Mouse (Mus musculus) heart, adult 2 months (tissue): ENCODE measurements around the gene Gm20388. TPM values are rescaled to one million over a fixed set of nuclear protein-coding genes. Genes with fewer than 3 reads are reported as not detected.

Experiments
- DNase-seq, 2 experiments: peaks; one replicate each; pipeline ENCODE4 v3.0.0; 2021
- H3K27ac ChIP-seq: fragments of 200-600 bp; 2 replicates; pipeline ENCODE4 v1.8.1; 2022
- H3K27me3 ChIP-seq: fragments of 200-500 bp; 2 replicates; pipeline ENCODE4 v1.6.1; 2012; ENCODE audit warnings: mild to moderate bottlenecking, low read length, inconsistent platforms, mixed read lengths; ENCODE audit not compliant: control insufficient read depth, insufficient read depth
- H3K36me3 ChIP-seq: fragments of 200-500 bp; 2 replicates; pipeline ENCODE4 v1.6.1; 2012; ENCODE audit warnings: low read length, inconsistent platforms; ENCODE audit not compliant: control insufficient read depth, insufficient read depth
- H3K4me1 ChIP-seq: fragments of 200-500 bp; 2 replicates; pipeline ENCODE4 v1.6.1; 2011; ENCODE audit warnings: low read length; ENCODE audit not compliant: control insufficient read depth, insufficient read depth
- H3K4me3 ChIP-seq: fragments of 200-600 bp; 2 replicates; pipeline ENCODE4 v1.8.1; 2022
- H3K79me2 ChIP-seq: fragments of 200-500 bp; replicated peaks from 2 replicates; pipeline ENCODE4 v1.6.1; 2012; ENCODE audit warnings: mild to moderate bottlenecking, inconsistent platforms, low read length, moderate library complexity, mixed read lengths; ENCODE audit not compliant: control insufficient read depth, insufficient read depth
- H3K9ac ChIP-seq: fragments of 200-500 bp; 2 replicates; pipeline ENCODE4 v1.6.1; 2012; ENCODE audit warnings: low read depth, mild to moderate bottlenecking, control low read depth, inconsistent platforms, low read length, mixed read lengths
- CTCF ChIP-seq: fragments of 200-600 bp; IDR thresholded peaks from 2 replicates; pipeline ENCODE4 v1.8.1; 2022; ENCODE audit warnings: antibody characterized with exemption, mild to moderate bottlenecking, moderate library complexity
- EP300 ChIP-seq: fragments of 200-500 bp; IDR thresholded peaks from 2 replicates; pipeline ENCODE4 v1.6.1; 2011; ENCODE audit warnings: low read depth, low read length, control low read depth; ENCODE audit not compliant: insufficient read depth
- POLR2A ChIP-seq: fragments of 200-500 bp; IDR thresholded peaks from 2 replicates; pipeline ENCODE4 v1.6.1; 2011; ENCODE audit warnings: mild to moderate bottlenecking, low read depth, low read length, control low read depth; ENCODE audit not compliant: insufficient read depth
- WGBS: fragments of 180-500 bp; shearing (Covaris S2); methylation state at CpG from one replicate; pipeline ENCODE4 v1.1.7; 2018; 5-methylcytosine and 5-hydroxymethylcytosine counted together
- intact Hi-C: fragments of 180-260 bp; cut with DNase I; formaldehyde crosslinking; loops from one replicate; pipeline ENCODE4 v1.15.1; 2025
- polyA plus RNA-seq: library from polyadenylated mRNA; depleted of rRNA; stranded (reverse); fragments of >200 nt; gene quantifications from 2 replicates; pipeline ENCODE4 v1.2.3, GENCODE M21; 2012
- total RNA-seq, 2 experiments: library from RNA; stranded (reverse); gene quantifications; 2 replicates each; pipeline ENCODE4 v1.2.3; 2021

The Gm20388 gene
- total and polyA plus RNA-seq, 3 experiments = 1.8 to 32.3 TPM; not detected in 1

- H3K4me3 ChIP-seq = no peak overlapping the region
- WGBS = 39% methylated on average over 1 of the region's 1 CpGs
- intact Hi-C loops = loop anchor here (2.0 kb wide), 1 partner anchor 19 kb away; no protein-coding TSS in a partner anchor
- peaks cover 9% of the 10 kb centered on the region for H3K79me2 ChIP-seq
- no peaks in the 10 kb centered on the region for H3K27me3 ChIP-seq
- H3K4me1 ChIP-seq = peaks cover 57% of the 10 kb centered on the region
- no peak overlapping the region for H3K9ac ChIP-seq
- no peak for TF ChIP-seq EP300
- peak; percentile 66 for TF ChIP-seq CTCF
- no peak for TF ChIP-seq POLR2A
- DNase-seq = no peak
- H3K36me3 ChIP-seq = peaks cover 10% of the 10 kb centered on the region
- no peak overlapping the region for H3K27ac ChIP-seq
These were observed 1711.2 kb downstream of the Gm20388 start for GRCm38 (mm10) chr8:121621879-121622278.

GRCm38 (mm10) chr8:121623043-121623442, 1712.4 kb downstream of the Gm20388 start:
- no peaks in the 10 kb centered on the region for H3K27me3 ChIP-seq
- intact Hi-C loops = loop anchor here (2.0 kb wide), 1 partner anchor 20 kb away; no protein-coding TSS in a partner anchor
- TF ChIP-seq CTCF (no peak), EP300 (no peak), POLR2A (no peak)
- H3K4me3 ChIP-seq = no peak overlapping the region
- H3K4me1 ChIP-seq = peaks cover 47% of the 10 kb centered on the region
- no peak for DNase-seq
- peaks cover 10% of the 10 kb centered on the region for H3K36me3 ChIP-seq
- no peak overlapping the region for H3K27ac ChIP-seq
- 60% methylated on average over 8 of the region's 8 CpGs for WGBS
- H3K9ac ChIP-seq = no peak overlapping the region
- H3K79me2 ChIP-seq = peaks cover 7% of the 10 kb centered on the region

DNA sequence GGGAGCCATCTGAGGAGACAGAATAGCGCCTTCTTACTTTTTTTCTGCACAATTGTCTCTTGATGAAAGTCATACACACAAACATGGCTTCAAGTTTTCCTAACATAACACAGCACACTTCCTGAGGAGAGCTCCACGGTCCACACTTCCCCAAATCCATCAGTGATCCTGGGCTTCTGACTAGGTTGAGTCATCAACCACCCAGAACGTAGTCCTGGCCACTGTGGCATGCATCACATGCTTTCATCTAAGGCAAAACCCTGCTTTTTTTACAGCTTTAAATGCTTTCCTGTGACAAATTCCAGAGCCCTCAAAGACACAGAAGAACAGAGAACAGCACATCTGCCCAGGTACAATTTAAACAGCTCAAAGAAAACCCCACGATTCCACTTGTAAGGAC, 1718.0 kb downstream of the Gm20388 start:
- no peak for TF ChIP-seq CTCF
- TF ChIP-seq POLR2A = no peak
- TF ChIP-seq EP300 = no peak
- Histone ChIP-seq H3K27ac (no peak overlapping the region), H3K9ac (no peak overlapping the region), H3K4me3 (no peak overlapping the region), H3K36me3 (peaks cover 3% of the 10 kb centered on the region; the same call in 1 of the 2 replicates), H3K4me1 (peaks cover 31% of the 10 kb centered on the region), H3K79me2 (peaks cover 7% of the 10 kb centered on the region), H3K27me3 (no peaks in the 10 kb centered on the region)
- DNase-seq = no peak
- intact Hi-C loops = no loop called here
- 75% methylated on average over 4 of the region's 4 CpGs for WGBS

DNA sequence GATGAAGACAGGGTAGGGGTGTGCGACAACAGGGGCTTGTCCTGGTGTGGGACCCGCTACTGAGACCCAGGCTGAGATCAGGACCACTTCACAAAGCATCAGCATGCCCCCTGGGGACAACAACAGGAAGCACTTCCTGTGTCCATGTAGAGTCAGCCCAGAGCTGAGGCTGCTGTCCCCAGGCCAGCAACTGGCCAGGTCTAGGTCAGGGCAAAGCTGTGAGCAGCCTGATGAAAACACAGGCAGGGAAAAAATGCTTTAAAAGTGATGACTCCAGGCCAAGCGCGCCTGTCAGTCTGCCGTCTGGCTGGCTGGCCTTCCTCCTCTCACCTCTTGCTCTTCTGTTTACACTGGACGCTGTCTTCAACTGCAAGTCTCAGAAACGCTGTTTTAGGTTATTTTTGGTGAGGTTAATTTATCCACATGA, 1721.0 kb downstream of the Gm20388 start:
- intact Hi-C loops = no loop called here
- Histone ChIP-seq H3K27me3 (no peaks in the 10 kb centered on the region), H3K27ac (peak overlapping the region; percentile 79), H3K36me3 (peaks cover 3% of the 10 kb centered on the region; the same call in 1 of the 2 replicates), H3K79me2 (peaks cover 2% of the 10 kb centered on the region), H3K4me1 (peaks cover 33% of the 10 kb centered on the region), H3K9ac (no peak overlapping the region), H3K4me3 (no peak overlapping the region)
- DNase-seq = peak; percentile 62 to 76
- 0 out of 2 replicates have a peak, but pooled peaks have one; percentile 57 for TF ChIP-seq EP300
- TF ChIP-seq CTCF = peak; percentile 34
- TF ChIP-seq POLR2A = no peak
- WGBS = 26% methylated on average over 7 of the region's 7 CpGs

- 51% methylated on average over 5 of the region's 5 CpGs for WGBS
- TF ChIP-seq EP300 (no peak), POLR2A (no peak), CTCF (no peak)
- intact Hi-C loops = no loop called here
- Histone ChIP-seq H3K36me3 (peaks cover 3% of the 10 kb centered on the region; the same call in 1 of the 2 replicates), H3K4me3 (no peak overlapping the region), H3K27ac (peak overlapping the region; percentile 79), H3K79me2 (peaks cover 7% of the 10 kb centered on the region), H3K4me1 (peaks cover 36% of the 10 kb centered on the region), H3K27me3 (no peaks in the 10 kb centered on the region), H3K9ac (0 out of 2 replicates have a peak overlapping the region, but pooled peaks have one; percentile 15)
- no peak for DNase-seq
These were observed 1721.8 kb downstream of the Gm20388 start for GRCm38 (mm10) chr8:121632401-121632800.

DNA sequence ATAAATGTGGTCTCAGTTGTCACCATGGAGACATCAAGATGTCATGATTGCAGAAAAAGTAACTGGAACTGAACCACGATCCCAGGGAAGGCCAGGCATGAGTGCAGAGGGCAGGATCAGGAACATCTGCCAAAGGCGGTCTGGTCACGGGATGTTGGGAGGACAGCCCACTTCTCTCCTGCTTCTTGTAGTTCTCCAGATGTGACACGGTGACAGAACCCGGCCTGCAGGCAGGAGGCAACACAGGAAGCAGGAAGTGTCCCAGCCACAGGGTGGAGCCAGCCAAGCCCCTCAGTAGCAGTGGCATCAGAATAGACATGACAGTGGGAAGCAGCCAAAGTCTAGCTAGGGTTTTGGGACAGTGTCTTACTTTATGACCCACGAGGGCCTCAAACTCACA, 1724.9 kb downstream of the Gm20388 start:
- TF ChIP-seq EP300 = peak; percentile 74
- 0 out of 2 replicates have a peak, but pooled peaks have one; percentile 32 for TF ChIP-seq POLR2A
- peak; percentile 42 for TF ChIP-seq CTCF
- 14% methylated on average over 6 of the region's 6 CpGs for WGBS
- H3K27ac ChIP-seq = peak overlapping the region; percentile 62

More for the DNA sequence above, 1724.9 kb downstream of the Gm20388 start:
- Histone ChIP-seq H3K27me3 (no peaks in the 10 kb centered on the region), H3K4me1 (peaks cover 50% of the 10 kb centered on the region), H3K4me3 (no peak overlapping the region), H3K79me2 (peaks cover 20% of the 10 kb centered on the region), H3K36me3 (peaks cover 3% of the 10 kb centered on the region; the same call in 1 of the 2 replicates), H3K9ac (no peak overlapping the region)
- intact Hi-C loops = loop anchor here (5.0 kb wide), 1 partner anchor 33 kb away; no protein-coding TSS in a partner anchor
- DNase-seq = peak; percentile 69 to 75
